Mouse (Mus musculus): ENCODE data around the gene Fgfr2.

- TF ChIP-seq MYOG (IDR thresholded peaks at IDR 0.05; ENCODE audit: control insufficient read depth, extremely low read depth, insufficient read length) (no peak), CTCF (IDR thresholded peaks at IDR 0.05; ENCODE audit: control insufficient read depth, insufficient read depth, insufficient read length) (no peak), FOSL1 (IDR thresholded peaks at IDR 0.05; ENCODE audit: insufficient read depth, low read length, poor library complexity, severe bottlenecking) (no peak)
Observed at GRCm38 (mm10) chr7:131805525-131806202, 1317.5 kb downstream of the Fgfr2 start.
